Mouse (Mus musculus): ENCODE measurements around the gene Ddhd1. TPM values are rescaled to one million over a fixed set of nuclear protein-coding genes. Genes with fewer than 3 reads are reported as not detected.

Gene Ddhd1
- polyA plus RNA-seq (2021; fragmentation: Nextera tagmentation) = 4.5 and 4.6 TPM in 2 replicates
- long read RNA-seq, experiment 1, full-length matches to known transcripts = 6 of 45 reads
- long read RNA-seq, experiment 1, partial matches to known transcripts = 22 of 45 reads
- long read RNA-seq, experiment 1, other reads (novel, unspliced or antisense) = 17 of 45 reads
- long read RNA-seq, experiment 2, full-length matches to known transcripts = 1 of 24 reads
- long read RNA-seq, experiment 2, partial matches to known transcripts = 8 of 24 reads
- long read RNA-seq, experiment 2, other reads (novel, unspliced or antisense) = 15 of 24 reads

GRCm38 (mm10) chr14:45657641-45658611, at the start of gene Ddhd1:
Ddhd1 (minus strand) TSS chr14:45658143.

Other genes starting within 250 kb of the Ddhd1 start
- gene Fermt2, start 128.0 kb downstream of the Ddhd1 start, polyA plus RNA-seq (2021; fragmentation: Nextera tagmentation) = 97.6 and 117 TPM in 2 replicates

Measured in left cerebral cortex, adult 6 months (tissue).